Mouse (Mus musculus) bone marrow, adult 2 months (tissue): ENCODE results near the gene Gab1.

Experiments
- CTCF ChIP-seq: fragments of 200-500 bp; IDR thresholded peaks from 2 replicates; pipeline ENCODE4 v1.5.1; 2011; ENCODE audit warnings: low read length, control low read depth; ENCODE audit not compliant: control insufficient read depth, insufficient read depth
- POLR2A ChIP-seq: fragments of 200-500 bp; IDR thresholded peaks from 2 replicates; pipeline ENCODE4 v1.6.1; 2011; ENCODE audit warnings: low read depth, mild to moderate bottlenecking, control low read depth, low read length, borderline replicate concordance; ENCODE audit not compliant: control insufficient read depth

GRCm38 (mm10) chr8:80871400-80871799, 8.9 kb downstream of the Gab1 start:
- TF ChIP-seq CTCF, result no peak
- TF ChIP-seq POLR2A, result no peak
